Mouse (Mus musculus) heart, adult 2 months (tissue): Measurements from ENCODE around the gene Tnrc6b. TPM values are rescaled to one million over a fixed set of nuclear protein-coding genes. Genes with fewer than 3 reads are reported as not detected.

ENCODE experiments used
- DNase-seq, 2 experiments: peaks; one replicate each; pipeline ENCODE4 v3.0.0; 2021
- H3K27ac ChIP-seq: fragments of 200-600 bp; 2 replicates; pipeline ENCODE4 v1.8.1; 2022
- H3K27me3 ChIP-seq: fragments of 200-500 bp; 2 replicates; pipeline ENCODE4 v1.6.1; 2012; ENCODE audit warnings: mild to moderate bottlenecking, low read length, inconsistent platforms, mixed read lengths; ENCODE audit not compliant: control insufficient read depth, insufficient read depth
- H3K36me3 ChIP-seq: fragments of 200-500 bp; 2 replicates; pipeline ENCODE4 v1.6.1; 2012; ENCODE audit warnings: low read length, inconsistent platforms; ENCODE audit not compliant: control insufficient read depth, insufficient read depth
- H3K4me1 ChIP-seq: fragments of 200-500 bp; 2 replicates; pipeline ENCODE4 v1.6.1; 2011; ENCODE audit warnings: low read length; ENCODE audit not compliant: control insufficient read depth, insufficient read depth
- H3K4me3 ChIP-seq: fragments of 200-600 bp; 2 replicates; pipeline ENCODE4 v1.8.1; 2022
- H3K79me2 ChIP-seq: fragments of 200-500 bp; replicated peaks from 2 replicates; pipeline ENCODE4 v1.6.1; 2012; ENCODE audit warnings: mild to moderate bottlenecking, inconsistent platforms, low read length, moderate library complexity, mixed read lengths; ENCODE audit not compliant: control insufficient read depth, insufficient read depth
- H3K9ac ChIP-seq: fragments of 200-500 bp; 2 replicates; pipeline ENCODE4 v1.6.1; 2012; ENCODE audit warnings: low read depth, mild to moderate bottlenecking, control low read depth, inconsistent platforms, low read length, mixed read lengths
- CTCF ChIP-seq: fragments of 200-600 bp; IDR thresholded peaks from 2 replicates; pipeline ENCODE4 v1.8.1; 2022; ENCODE audit warnings: antibody characterized with exemption, mild to moderate bottlenecking, moderate library complexity
- EP300 ChIP-seq: fragments of 200-500 bp; IDR thresholded peaks from 2 replicates; pipeline ENCODE4 v1.6.1; 2011; ENCODE audit warnings: low read depth, low read length, control low read depth; ENCODE audit not compliant: insufficient read depth
- POLR2A ChIP-seq: fragments of 200-500 bp; IDR thresholded peaks from 2 replicates; pipeline ENCODE4 v1.6.1; 2011; ENCODE audit warnings: mild to moderate bottlenecking, low read depth, low read length, control low read depth; ENCODE audit not compliant: insufficient read depth
- WGBS: fragments of 180-500 bp; shearing (Covaris S2); methylation state at CpG from one replicate; pipeline ENCODE4 v1.1.7; 2018; 5-methylcytosine and 5-hydroxymethylcytosine counted together
- intact Hi-C: fragments of 180-260 bp; cut with DNase I; formaldehyde crosslinking; loops from one replicate; pipeline ENCODE4 v1.15.1; 2025
- polyA plus RNA-seq: library from polyadenylated mRNA; depleted of rRNA; stranded (reverse); fragments of >200 nt; gene quantifications from 2 replicates; pipeline ENCODE4 v1.2.3, GENCODE M21; 2012
- total RNA-seq, 2 experiments: library from RNA; stranded (reverse); gene quantifications; 2 replicates each; pipeline ENCODE4 v1.2.3; 2021

Tnrc6b gene
- total and polyA plus RNA-seq, 3 experiments = 9.4 to 48.1 (median 43.7) TPM

DNA sequence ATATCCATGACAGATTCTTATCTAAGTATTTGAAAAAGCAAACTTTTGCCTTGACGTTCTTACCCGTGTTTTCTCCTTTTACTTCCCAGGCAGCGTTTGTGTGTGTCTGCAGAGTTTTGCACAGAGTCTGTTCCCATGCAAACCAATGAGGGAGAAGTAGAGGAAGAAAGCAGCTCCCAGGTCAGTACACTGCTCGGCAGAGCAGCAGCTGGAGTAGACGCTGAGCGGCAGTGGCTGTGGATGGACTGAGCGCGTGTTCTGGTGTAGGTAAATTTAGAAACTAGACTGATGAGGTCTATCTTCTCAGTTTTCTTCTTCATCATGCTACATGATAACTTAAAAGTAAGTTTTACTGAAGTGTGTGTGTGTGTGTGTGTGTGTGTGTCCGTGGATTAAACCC is 48.3 kb downstream of the Tnrc6b start:
- peaks cover 2% of the 10 kb centered on the region for H3K36me3 ChIP-seq
- no peaks in the 10 kb centered on the region for H3K27me3 ChIP-seq
- DNase-seq = no peak
- intact Hi-C loops = no loop called here
- 90% methylated on average over 9 of the region's 9 CpGs for WGBS
- H3K79me2 ChIP-seq = peaks cover 10% of the 10 kb centered on the region; the same call in 1 of the 2 replicates
- no peak overlapping the region for H3K9ac ChIP-seq
- no peak overlapping the region for H3K4me3 ChIP-seq
- no peak for TF ChIP-seq CTCF
- TF ChIP-seq POLR2A = no peak
- no peak for TF ChIP-seq EP300
- H3K4me1 ChIP-seq = peaks cover 2% of the 10 kb centered on the region; the same call in 1 of the 2 replicates
- no peak overlapping the region for H3K27ac ChIP-seq

DNA sequence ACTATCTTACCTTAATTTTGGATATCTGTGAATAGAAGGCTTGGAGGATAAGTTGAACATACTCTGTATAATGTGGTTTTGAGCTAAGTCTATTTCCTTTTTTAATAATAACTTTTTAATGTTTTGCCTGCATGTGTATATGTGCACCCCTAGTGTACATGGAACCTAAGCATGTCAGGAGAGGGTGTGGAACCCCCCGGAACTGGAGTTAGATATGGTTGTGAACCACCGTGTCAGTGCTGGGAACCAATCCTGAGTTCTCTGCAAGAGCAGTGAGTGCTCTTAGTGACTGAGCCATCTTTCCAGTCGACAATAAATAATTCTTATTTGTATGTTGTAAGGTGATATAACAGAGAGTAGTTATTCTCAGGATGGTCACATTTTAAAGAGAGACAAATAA is 49.4 kb downstream of the Tnrc6b start:
- peaks cover 8% of the 10 kb centered on the region; the same call in 1 of the 2 replicates for H3K79me2 ChIP-seq

DNA sequence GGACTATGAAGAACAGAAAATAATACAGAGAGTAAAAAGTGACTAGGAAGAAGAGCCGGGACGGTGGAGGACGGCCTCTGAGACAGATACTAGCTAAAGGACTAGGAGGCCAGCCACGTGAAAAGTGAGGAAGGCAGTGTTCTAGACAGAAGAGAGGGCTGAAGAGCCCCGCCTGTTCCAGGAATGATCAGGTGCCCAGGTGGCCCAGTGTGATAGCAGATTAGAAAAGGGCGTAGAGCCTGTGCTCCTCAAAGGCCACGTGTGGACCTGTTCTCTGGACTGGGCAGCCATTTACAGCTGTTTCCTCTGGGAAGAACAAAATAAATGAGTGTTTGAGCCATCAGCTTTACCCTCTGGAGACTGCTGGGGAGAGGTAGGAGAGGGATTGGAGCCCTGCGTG is 49.8 kb downstream of the Tnrc6b start:
- 77% methylated on average over 8 of the region's 8 CpGs for WGBS
- H3K79me2 ChIP-seq = peaks cover 8% of the 10 kb centered on the region; the same call in 1 of the 2 replicates
- H3K36me3 ChIP-seq = peaks cover 10% of the 10 kb centered on the region
- intact Hi-C loops = no loop called here
- DNase-seq = no peak
- H3K9ac ChIP-seq = no peak overlapping the region
- peaks cover 4% of the 10 kb centered on the region for H3K4me1 ChIP-seq
- no peaks in the 10 kb centered on the region for H3K27me3 ChIP-seq
- H3K4me3 ChIP-seq = no peak overlapping the region
- no peak overlapping the region for H3K27ac ChIP-seq
- no peak for TF ChIP-seq EP300
- no peak for TF ChIP-seq POLR2A
- no peak for TF ChIP-seq CTCF

More for the DNA sequence above, 49.4 kb downstream of the Tnrc6b start:
- Histone ChIP-seq H3K4me1 (peaks cover 4% of the 10 kb centered on the region), H3K36me3 (peaks cover 7% of the 10 kb centered on the region), H3K27ac (no peak overlapping the region), H3K27me3 (no peaks in the 10 kb centered on the region), H3K9ac (no peak overlapping the region), H3K4me3 (no peak overlapping the region)
- no peak for DNase-seq
- intact Hi-C loops = no loop called here
- TF ChIP-seq EP300 (no peak), CTCF (no peak), POLR2A (no peak)
- WGBS = 84% methylated on average over 3 of the region's 3 CpGs

DNA sequence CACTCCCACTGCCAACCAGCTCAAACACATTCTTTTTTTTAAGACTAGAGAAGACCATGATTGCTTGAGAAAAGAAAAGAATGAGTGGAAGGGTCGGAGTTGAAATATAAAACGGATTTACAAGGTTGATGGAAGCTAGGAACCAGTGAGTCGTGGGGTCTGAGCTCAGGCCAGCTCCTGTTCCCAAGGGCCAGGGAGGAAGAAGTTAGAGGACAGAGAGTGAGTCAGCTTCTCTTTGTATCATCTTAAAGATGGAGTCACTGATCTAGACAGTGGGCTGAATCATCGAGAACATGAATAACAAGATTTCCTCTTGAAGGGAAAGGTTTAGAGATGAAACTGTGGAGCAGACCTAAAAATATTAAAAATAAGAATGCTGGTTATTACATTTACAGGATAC is 51.5 kb downstream of the Tnrc6b start:
- DNase-seq = no peak
- Histone ChIP-seq H3K27me3 (no peaks in the 10 kb centered on the region), H3K4me1 (peaks cover 4% of the 10 kb centered on the region), H3K9ac (no peak overlapping the region), H3K27ac (no peak overlapping the region), H3K4me3 (no peak overlapping the region), H3K79me2 (peaks cover 2% of the 10 kb centered on the region; the same call in 1 of the 2 replicates), H3K36me3 (peaks cover 10% of the 10 kb centered on the region)
- WGBS = 67% methylated on average over 4 of the region's 4 CpGs
- intact Hi-C loops = no loop called here
- no peak for TF ChIP-seq POLR2A
- no peak for TF ChIP-seq CTCF
- TF ChIP-seq EP300 = no peak

DNA sequence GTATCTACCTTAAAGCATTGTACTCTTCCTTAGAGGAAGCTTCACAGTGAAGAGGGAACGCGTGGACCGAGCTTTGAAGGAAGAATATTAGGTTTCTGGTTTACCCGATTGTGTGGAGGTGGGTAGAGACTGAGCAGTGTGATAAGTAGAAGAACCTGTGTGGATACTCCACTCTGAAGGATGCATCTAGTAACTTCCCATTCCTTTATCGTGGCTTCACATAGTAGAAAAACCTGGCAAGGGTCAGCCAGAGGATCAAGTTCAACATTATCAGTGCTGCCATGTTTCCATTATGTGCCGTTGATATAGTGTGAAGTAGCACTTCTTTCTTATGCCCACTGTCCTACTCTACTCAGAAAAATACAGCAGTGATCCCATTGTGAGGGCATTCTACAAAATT is 53.6 kb downstream of the Tnrc6b start:
- WGBS = 87% methylated on average over 6 of the region's 6 CpGs
- peaks cover 10% of the 10 kb centered on the region for H3K36me3 ChIP-seq
- H3K27ac ChIP-seq = peak overlapping the region; percentile 23; the same call in 1 of the 2 replicates
- TF ChIP-seq EP300 = no peak
- TF ChIP-seq POLR2A = no peak
- no peak for TF ChIP-seq CTCF
- H3K79me2 ChIP-seq = peaks cover 2% of the 10 kb centered on the region; the same call in 1 of the 2 replicates
- peaks cover 4% of the 10 kb centered on the region for H3K4me1 ChIP-seq
- H3K27me3 ChIP-seq = no peaks in the 10 kb centered on the region
- no peak for DNase-seq
- intact Hi-C loops = loop anchor here (5.0 kb wide), 1 partner anchor 47 kb away; no protein-coding TSS in a partner anchor
- no peak overlapping the region for H3K4me3 ChIP-seq
- H3K9ac ChIP-seq = no peak overlapping the region

DNA sequence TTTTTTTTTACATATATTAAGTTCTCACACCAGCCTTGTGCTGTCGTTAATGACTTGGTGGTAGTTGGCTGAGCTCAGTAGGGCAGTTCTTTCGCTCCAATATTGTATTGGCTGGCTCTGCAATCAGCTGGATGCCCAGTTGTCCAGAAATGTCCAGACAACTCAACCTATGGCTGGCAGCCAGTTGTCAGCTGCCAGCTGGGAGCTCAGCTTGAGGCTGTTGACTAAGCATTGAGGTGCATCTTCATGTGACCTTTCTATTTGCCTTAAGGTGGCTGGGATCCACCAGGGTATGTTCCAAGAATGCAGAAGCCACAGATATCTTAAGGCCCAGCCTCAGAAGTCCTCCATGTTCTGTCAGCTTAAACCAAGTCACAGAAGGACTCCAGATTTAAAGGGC is 54.3 kb downstream of the Tnrc6b start:
- H3K9ac ChIP-seq = no peak overlapping the region
- DNase-seq = peak; percentile 57 to 75
- no peaks in the 10 kb centered on the region for H3K27me3 ChIP-seq
- peak overlapping the region; percentile 23 for H3K27ac ChIP-seq
- no peak overlapping the region for H3K4me3 ChIP-seq
- 59% methylated on average over 2 of the region's 2 CpGs for WGBS
- H3K4me1 ChIP-seq = peaks cover 4% of the 10 kb centered on the region
- intact Hi-C loops = loop anchor here (5.0 kb wide), 1 partner anchor 48 kb away; no protein-coding TSS in a partner anchor
- no peak for TF ChIP-seq CTCF
- peak; percentile 23; the same call in 1 of the 2 replicates for TF ChIP-seq EP300
- no peak for TF ChIP-seq POLR2A
- peaks cover 2% of the 10 kb centered on the region; the same call in 1 of the 2 replicates for H3K79me2 ChIP-seq
- peaks cover 10% of the 10 kb centered on the region for H3K36me3 ChIP-seq
